Mouse (Mus musculus) brown adipose tissue, adult 24 weeks (tissue): Measurements from ENCODE around the gene Kri1. TPM values are rescaled to one million over a fixed set of nuclear protein-coding genes. Genes with fewer than 3 reads are reported as not detected.

Experiments
- H3K27ac ChIP-seq: fragments of 200-500 bp; replicated peaks from 2 replicates; pipeline ENCODE4 v1.5.1; 2012; ENCODE audit warnings: low read depth, mild to moderate bottlenecking, low read length
- H3K4me1 ChIP-seq: fragments of 200-500 bp; 2 replicates; pipeline ENCODE4 v1.6.1; 2012; ENCODE audit warnings: low read length, mixed read lengths; ENCODE audit not compliant: control insufficient read depth, insufficient read depth, insufficient read length
- H3K4me3 ChIP-seq: fragments of 200-500 bp; 2 replicates; pipeline ENCODE4 v1.5.1; 2012; ENCODE audit warnings: low read depth, mild to moderate bottlenecking, low read length, moderate library complexity; ENCODE audit not compliant: insufficient read depth
- polyA plus RNA-seq: library from polyadenylated mRNA; stranded (reverse); fragments of >200 nt; gene quantifications from 2 replicates; pipeline ENCODE4 v1.2.4, GENCODE M21; 2012; ENCODE audit not compliant: missing spikeins, insufficient read depth, insufficient read length

The Kri1 gene
- polyA plus RNA-seq, 1 experiment, result 10.9 TPM

DNA sequence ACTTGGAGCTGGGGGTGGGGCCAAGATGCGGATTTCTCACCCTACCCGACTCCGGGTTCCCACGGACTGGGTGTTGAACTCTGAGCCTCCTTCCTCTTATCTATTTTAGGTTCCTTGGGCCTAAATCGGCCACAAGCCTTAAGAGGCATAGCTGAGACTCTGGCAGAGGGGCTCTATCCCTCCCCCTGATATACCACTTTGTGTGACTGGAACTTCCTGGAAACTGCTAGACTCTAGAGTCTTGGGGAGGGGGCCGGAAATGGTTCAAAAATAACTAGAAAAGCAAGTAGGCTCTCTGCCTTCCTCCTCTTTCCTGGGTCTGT is 33.7 kb upstream of the Kri1 start:
- Histone ChIP-seq H3K27ac (peak overlapping the region; percentile 56), H3K4me3 (peak overlapping the region; percentile 95), H3K4me1 (peaks cover 10% of the 10 kb centered on the region)

GRCm38 (mm10) chr9:21320619-21321512 is 33.1 kb upstream of the Kri1 start, which contains the start of gene Slc44a2:
TSS of gene Slc44a2 (plus strand) at chr9:21320698.
- Histone ChIP-seq H3K4me3 (peak within 1 kb of the TSS; percentile 95), H3K4me1 (peaks cover 10% of the 10 kb centered on the region), H3K27ac (peak within 1 kb of the TSS; percentile 56)

DNA sequence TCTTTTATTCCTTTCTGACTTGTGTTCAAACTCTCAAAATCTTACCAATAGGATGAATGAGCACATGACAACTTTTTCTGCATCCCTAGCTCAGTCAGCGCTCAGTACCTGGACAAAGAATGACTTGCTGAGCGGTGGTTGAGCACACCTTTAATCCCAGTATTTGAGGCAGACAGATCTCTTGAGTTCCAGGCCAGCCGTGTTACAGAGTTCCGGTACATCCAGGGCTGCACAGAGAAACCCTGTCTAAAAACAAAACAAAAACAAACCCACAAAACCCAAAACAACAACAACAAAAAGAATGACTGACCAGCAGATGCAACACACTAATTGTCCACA is 32.5 kb upstream of the Kri1 start:
- Histone ChIP-seq H3K27ac (no peak overlapping the region), H3K4me3 (peak overlapping the region; percentile 95), H3K4me1 (peaks cover 10% of the 10 kb centered on the region)

DNA sequence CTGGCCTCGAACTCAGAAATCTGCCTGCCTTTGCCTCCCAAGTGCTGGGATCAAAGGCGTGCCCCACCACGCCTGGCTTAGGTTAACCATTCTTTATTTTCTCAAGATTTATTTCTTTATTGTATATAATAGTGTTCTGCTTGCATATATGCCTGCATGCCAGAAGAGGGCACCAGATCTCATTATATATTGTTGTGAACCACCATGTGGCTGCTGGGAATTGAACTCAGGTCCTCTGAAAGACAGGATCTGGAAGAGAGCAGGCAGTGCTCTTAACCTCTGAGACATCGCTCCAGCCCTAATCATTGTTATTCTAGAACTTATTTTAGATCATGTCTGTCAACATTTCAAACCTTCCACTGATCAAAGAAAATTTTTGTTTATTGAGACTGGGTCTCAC is 31.7 kb upstream of the Kri1 start:
- H3K4me1 ChIP-seq, result peaks cover 9% of the 10 kb centered on the region
- no peak overlapping the region for H3K4me3 ChIP-seq
- H3K27ac ChIP-seq, result no peak overlapping the region

DNA sequence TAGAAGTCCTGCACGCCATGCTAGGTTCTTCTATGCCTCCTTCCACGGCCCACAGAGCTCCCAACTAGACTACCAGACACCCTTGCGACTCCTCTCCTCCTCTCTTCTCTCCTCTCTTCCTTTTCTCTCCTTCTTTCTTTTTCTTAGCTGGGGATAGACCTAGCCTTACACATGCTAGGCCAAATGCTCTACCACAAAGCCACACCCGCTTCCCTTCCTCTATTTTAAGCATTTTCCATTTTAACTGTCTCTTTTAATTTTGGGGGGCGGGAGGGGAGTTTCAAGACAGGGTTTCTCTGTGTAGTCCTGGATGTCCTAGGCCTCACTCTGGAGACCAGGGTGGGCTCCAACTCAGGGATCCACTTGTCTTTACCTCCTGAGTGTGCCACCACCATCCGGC is 31.0 kb upstream of the Kri1 start:
- Histone ChIP-seq H3K4me3 (no peak overlapping the region), H3K27ac (no peak overlapping the region), H3K4me1 (0 out of 2 replicates have a peak, but pooled peaks cover 4% of the 10 kb centered on the region)

GRCm38 (mm10) chr9:21316696-21317095 is 28.9 kb upstream of the Kri1 start:
- no peak overlapping the region for H3K27ac ChIP-seq
- no peak overlapping the region for H3K4me3 ChIP-seq
- 0 out of 2 replicates have a peak, but pooled peaks cover 2% of the 10 kb centered on the region for H3K4me1 ChIP-seq

GRCm38 (mm10) chr9:21315421-21315820 is 27.7 kb upstream of the Kri1 start:
- Histone ChIP-seq H3K4me3 (no peak overlapping the region), H3K27ac (no peak overlapping the region), H3K4me1 (0 out of 2 replicates have a peak, but pooled peaks cover 2% of the 10 kb centered on the region)

GRCm38 (mm10) chr9:21314367-21315140 is 26.8 kb upstream of the Kri1 start:
- Histone ChIP-seq H3K4me3 (no peak overlapping the region), H3K27ac (no peak overlapping the region), H3K4me1 (no peaks in the 10 kb centered on the region)

- no peak overlapping the region for H3K4me3 ChIP-seq
- no peak overlapping the region for H3K27ac ChIP-seq
- H3K4me1 ChIP-seq, result no peaks in the 10 kb centered on the region
Measured at GRCm38 (mm10) chr9:21313394-21313793, 25.6 kb upstream of the Kri1 start.

DNA sequence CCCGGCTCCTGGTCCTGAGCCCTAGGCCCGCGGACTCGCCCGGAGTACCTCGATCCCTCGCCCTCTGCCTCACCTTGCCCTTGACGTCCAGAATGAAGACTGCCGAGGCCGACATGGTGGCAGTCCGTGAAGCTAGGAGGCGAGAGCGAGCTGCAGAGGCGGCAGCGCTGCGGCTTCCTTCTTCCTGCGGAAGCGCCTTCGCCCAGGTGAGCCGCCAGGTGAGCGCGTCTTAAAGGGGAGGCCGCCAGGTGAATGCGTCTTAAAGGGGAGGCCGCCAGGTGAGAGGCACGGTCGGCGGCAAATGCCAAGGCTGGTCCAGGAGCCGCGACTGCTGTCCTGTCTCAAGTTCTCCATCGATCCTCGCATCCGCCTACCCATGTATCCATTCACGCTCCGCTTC is 24.4 kb upstream of the Kri1 start, which contains the start of gene Ap1m2:
Gene Ap1m2 (minus strand): TSS at position 204 of the 400 bp plus-strand sequence.
- H3K4me3 ChIP-seq, result no peak within 1 kb of the TSS
- no peak within 1 kb of the TSS for H3K27ac ChIP-seq

GRCm38 (mm10) chr9:21311695-21312094 is 23.9 kb upstream of the Kri1 start:
- Histone ChIP-seq H3K4me1 (no peaks in the 10 kb centered on the region), H3K27ac (no peak overlapping the region), H3K4me3 (no peak overlapping the region)

More for the DNA sequence above, 24.4 kb upstream of the Kri1 start, which contains the start of gene Ap1m2:
- H3K4me1 ChIP-seq, result no peaks in the 10 kb centered on the region

GRCm38 (mm10) chr9:21309150-21309741 is 21.5 kb upstream of the Kri1 start:
- H3K27ac ChIP-seq, result no peak overlapping the region
- no peak overlapping the region for H3K4me3 ChIP-seq
- H3K4me1 ChIP-seq, result no peaks in the 10 kb centered on the region

- no peaks in the 10 kb centered on the region for H3K4me1 ChIP-seq
Measured at GRCm38 (mm10) chr9:21305065-21305464, 17.3 kb upstream of the Kri1 start.

GRCm38 (mm10) chr9:21299014-21299413 is 11.2 kb upstream of the Kri1 start:
- no peak overlapping the region for H3K4me3 ChIP-seq
- no peak overlapping the region for H3K27ac ChIP-seq
- H3K4me1 ChIP-seq, result no peaks in the 10 kb centered on the region

More at GRCm38 (mm10) chr9:21305065-21305464, 17.3 kb upstream of the Kri1 start:
- H3K4me3 ChIP-seq, result no peak overlapping the region
- no peak overlapping the region for H3K27ac ChIP-seq

- no peak overlapping the region for H3K4me3 ChIP-seq
- peaks cover 8% of the 10 kb centered on the region for H3K4me1 ChIP-seq
- H3K27ac ChIP-seq, result no peak overlapping the region
Measured at GRCm38 (mm10) chr9:21292271-21292670, 4.5 kb upstream of the Kri1 start.
